Mouse (Mus musculus) activated CD4-positive, CD25-positive, alpha-beta regulatory T cell, adult 4 months (primary cell): ENCODE results near the gene Cfc1. TPM values are rescaled to one million over a fixed set of nuclear protein-coding genes. Genes with fewer than 3 reads are reported as not detected.
"Not testable (repeated sequence)": the region's sequence is repeated elsewhere in the genome, so short reads cannot be mapped to it uniquely, and the experiment has no call there.

Experiments used
- ATAC-seq: one replicate; pipeline ENCODE4 v1.8.0; 2017
- polyA plus RNA-seq, 2 experiments: library from polyadenylated mRNA; unstranded; fragments of 100-300 nt; shearing (Covaris generic); gene quantifications; one replicate each; pipeline ENCODE4 v1.2.1; 2017

Cfc1 gene
- polyA plus RNA-seq = not detected

GRCm38 (mm10) chr1:34535043-34535698 lies at the start of gene Cfc1:
Cfc1 (plus strand) TSS chr1:34535648.
- ATAC-seq = not testable (repeated sequence)

- no peak for ATAC-seq
Observed at GRCm38 (mm10) chr1:34487383-34487782, 48.1 kb upstream of the Cfc1 start.

DNA sequence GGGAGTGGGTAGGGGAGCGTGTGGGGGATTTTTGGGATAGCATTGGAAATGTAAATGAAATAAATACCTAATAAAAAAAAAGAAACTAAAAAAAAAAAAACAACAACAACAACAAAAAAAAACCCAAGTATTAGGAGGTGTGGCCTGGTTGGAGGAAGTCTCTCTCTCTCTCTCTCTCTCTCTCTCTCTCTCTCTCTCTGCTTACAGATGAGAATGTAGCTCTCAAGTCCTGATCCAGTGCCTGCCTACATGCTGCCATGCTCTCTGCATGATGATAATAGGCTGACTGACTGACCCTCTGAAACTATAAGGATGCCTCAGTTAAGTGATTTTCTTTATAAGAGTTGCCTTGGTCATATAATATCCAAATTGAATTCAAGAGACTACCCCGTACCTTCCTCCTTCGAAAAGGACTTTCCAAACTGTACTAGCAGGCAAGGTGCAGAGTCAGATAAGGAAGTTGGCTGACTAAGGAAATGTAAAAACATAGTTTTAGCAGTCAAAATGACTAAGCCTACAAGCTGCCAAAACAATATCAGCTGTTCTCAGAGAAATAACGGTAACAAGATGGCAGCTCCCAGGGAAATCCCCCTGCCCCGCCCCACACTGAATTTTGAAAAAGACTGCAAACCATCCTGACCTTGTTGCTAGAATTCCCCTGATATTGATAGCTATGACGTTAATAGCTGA lies 45.5 kb upstream of the Cfc1 start:
- ATAC-seq = no peak

DNA sequence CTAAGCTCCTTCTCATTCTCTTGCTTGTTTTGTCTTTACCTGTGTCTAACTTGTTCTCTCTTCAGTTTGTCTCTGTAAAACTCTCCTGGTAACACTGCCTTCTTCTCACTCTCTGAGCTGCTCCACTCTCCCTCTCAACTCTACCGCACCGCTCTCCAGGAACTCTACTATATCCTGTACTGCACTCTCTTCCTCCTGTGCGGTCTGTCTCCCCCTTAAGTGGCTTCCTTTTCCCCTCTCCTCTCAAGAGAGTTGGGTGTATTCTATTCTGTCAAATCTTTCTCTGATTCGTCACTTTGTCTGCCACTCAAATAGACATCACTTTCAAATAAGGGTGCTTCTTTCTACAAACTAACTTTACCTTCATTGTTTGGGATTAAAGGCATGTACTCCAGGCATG lies 44.0 kb upstream of the Cfc1 start:
- no peak for ATAC-seq

DNA sequence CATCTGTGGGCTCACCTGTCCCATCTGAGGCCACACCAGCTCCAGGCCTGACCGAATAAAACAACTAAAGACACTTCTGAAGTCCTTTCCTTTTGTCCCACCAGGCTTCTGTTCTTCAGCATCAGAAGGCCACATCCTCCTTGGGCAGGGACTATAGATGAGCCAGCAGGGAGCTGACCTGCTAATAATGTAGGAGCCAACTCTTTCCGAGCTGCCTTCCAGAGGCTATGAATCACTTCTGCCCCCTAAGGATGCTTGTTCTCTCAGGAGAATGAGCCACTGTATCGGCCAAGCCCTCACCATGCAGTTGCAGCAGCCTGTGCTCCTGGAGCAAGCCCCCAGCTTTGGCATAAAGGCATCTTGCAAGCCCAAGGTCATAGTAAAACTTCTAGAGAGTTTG lies 32.5 kb upstream of the Cfc1 start:
- ATAC-seq = no peak

GRCm38 (mm10) chr1:34505307-34505706 lies 30.1 kb upstream of the Cfc1 start:
- ATAC-seq = no peak

DNA sequence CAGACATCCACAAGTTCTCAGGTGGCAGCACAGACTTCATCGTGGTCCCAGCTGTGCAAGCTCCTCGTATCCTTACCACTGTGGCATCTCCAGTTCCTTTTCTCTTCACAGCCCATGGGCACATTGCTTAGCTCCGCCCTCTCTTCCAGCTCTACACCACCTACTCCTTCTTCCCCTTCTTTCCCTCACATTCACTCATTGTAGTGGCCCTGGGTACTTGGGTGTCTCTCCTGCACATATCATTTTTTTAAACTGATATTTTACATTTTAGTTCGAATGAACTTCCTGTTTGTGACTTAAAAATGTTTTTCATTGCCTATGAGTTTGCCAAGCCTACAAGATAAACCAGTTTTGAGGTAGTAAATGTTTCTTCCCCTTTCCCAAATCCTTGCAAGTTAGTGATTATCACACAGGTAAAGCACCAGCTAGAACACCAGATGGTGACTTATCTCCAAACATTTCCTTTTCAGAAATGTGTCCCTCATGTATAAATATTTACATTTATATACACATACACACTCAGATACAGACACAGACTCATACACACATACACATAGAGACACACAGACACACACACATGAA lies 29.4 kb upstream of the Cfc1 start:
- no peak for ATAC-seq

- ATAC-seq = no peak
Observed at GRCm38 (mm10) chr1:34507986-34508385, 27.5 kb upstream of the Cfc1 start.

GRCm38 (mm10) chr1:34510575-34510981 lies 24.9 kb upstream of the Cfc1 start:
- ATAC-seq = peak; percentile 88

- peak; percentile 62 for ATAC-seq
Observed at GRCm38 (mm10) chr1:34511027-34511426, 24.4 kb upstream of the Cfc1 start.

GRCm38 (mm10) chr1:34513068-34513467 lies 22.4 kb upstream of the Cfc1 start:
- ATAC-seq = no peak

- ATAC-seq = no peak
Observed at GRCm38 (mm10) chr1:34516595-34516994, 18.9 kb upstream of the Cfc1 start.

DNA sequence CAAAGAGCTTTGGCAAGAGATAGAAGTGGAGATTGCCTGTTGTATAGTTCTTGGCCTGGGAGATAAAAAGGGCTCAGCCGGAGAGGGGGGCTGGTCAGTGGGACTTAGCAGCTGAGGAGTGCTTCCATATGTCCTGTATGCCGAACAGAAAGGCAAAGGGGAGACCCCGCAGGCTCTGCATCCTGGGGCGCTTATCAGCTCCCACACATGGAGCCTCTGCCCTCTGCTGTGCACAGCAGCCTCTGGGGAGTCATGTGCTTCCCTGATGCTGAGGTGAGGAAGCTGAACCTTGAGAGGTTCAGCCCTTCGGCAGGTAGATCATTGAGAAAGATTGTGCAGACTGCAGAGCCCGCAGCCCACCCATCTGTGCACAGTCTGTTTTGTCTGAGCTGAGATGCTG lies 18.2 kb upstream of the Cfc1 start:
- ATAC-seq = not testable (repeated sequence)

- not testable (repeated sequence) for ATAC-seq
Observed at GRCm38 (mm10) chr1:34517797-34518196, 17.7 kb upstream of the Cfc1 start.

- ATAC-seq = no peak
Observed at GRCm38 (mm10) chr1:34518259-34518658, 17.2 kb upstream of the Cfc1 start.

DNA sequence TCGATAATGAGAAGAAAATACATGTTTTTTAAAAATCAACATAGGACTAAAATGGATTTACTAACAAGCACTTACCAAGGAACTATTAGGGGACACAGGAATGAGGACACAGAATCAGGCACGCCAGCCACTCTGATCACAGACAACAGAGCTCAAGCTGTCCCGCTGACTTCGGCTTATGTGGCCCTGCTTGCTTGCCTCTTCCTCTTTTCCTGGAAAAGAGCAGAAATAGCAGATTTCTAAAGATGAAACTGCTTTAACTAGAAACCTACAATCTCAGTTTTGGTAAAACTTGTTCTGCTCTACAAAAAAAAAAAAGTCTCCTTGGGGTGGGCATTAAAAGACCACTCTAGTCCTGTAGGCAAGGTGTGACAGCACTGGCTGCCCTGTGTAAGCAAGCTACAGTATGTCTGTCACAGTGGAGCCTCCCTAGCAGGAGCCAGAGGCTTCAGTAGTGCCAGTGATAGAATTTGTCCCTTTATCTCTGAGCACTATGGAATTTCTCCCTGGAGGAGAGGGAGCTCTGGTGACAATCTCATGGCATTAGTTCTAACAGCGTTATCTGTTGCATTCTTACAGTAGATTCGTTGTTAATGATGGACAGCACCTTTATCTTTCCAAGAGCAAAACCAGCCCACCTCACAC lies 13.1 kb upstream of the Cfc1 start:
- no peak for ATAC-seq

DNA sequence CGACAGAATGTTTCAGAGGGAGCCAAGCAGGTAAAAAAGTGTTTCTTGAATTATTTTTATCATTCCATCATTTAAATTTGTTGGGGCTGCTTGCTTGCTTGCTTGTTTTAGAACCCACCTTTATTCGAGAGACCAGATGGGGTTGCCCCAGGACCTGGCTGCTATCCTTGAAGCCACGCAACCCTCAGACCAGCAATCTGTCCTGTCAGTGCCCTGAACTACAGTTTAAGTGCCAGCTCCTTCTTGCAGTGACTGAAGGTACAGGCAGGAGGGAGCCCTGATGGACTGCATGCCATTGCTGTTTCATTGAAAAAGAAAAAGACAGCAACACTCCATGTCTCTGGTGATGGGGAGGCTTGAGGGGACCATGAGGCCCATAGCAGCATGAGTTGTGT lies 12.6 kb upstream of the Cfc1 start:
- ATAC-seq = no peak

- ATAC-seq = no peak
Observed at GRCm38 (mm10) chr1:34523647-34524046, 11.8 kb upstream of the Cfc1 start.

- not testable (repeated sequence) for ATAC-seq
Observed at GRCm38 (mm10) chr1:34534574-34534973, 874 bp upstream of the Cfc1 start.

- ATAC-seq = no peak
Observed at GRCm38 (mm10) chr1:34536291-34536766, 881 bp downstream of the Cfc1 start.

DNA sequence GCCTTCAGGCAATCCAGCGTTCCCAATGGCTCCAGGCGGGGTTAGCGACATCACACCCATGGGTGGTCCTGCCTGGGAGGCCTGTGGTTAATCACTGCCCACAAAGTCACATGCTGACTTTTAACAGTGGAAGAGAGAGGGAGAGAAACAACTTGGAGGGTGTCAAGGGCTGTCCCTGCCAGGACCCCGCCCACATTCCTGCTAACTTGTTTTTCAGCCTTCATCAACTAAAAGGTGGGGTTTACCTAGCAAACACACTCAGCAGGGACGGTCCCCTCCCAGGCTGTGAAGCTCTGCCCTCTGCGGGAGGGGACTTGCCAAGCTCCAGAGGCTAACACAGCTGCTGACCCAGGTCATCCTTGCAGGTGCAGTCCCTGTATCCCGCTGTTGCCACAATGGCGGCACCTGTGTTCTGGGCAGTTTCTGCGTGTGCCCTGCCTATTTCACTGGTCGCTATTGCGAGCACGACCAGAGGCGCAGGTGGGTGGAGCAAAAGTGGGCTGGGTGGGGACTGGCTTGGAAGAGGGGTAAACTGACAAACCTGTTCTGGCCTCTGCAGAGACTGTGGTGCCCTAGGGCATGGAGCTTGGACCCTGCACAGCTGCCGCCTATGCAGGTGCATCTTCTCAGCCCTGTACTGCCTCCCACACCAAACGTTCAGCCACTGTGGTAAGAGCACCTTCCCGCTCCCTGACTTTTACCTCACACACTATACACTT lies 1.5 kb downstream of the Cfc1 start:
- no peak for ATAC-seq

GRCm38 (mm10) chr1:34547074-34547473 lies 11.6 kb downstream of the Cfc1 start:
- no peak for ATAC-seq

GRCm38 (mm10) chr1:34553690-34554089 lies 18.2 kb downstream of the Cfc1 start:
- no peak for ATAC-seq
